In genomic region chr9:106199535-106200272, GRCm38 (mm10) we compare ENCODE assay signal across 8 mouse cellular contexts. TPM values are rescaled to one million over a fixed set of nuclear protein-coding genes. Genes with fewer than 3 reads are reported as not detected.
DNase-seq lines count a peak whose midpoint lies in the region; ATAC-seq and TF ChIP-seq lines count a peak whose summit lies in the region.

TSS of gene Ppm1m (minus strand) at chr9:106199746.

- ATAC-seq in lung, postnatal 0 days, result peak; percentile 10
- peak; percentile 24 for ATAC-seq in common myeloid progenitor, adult 5-6 weeks (replicated peaks; ENCODE audit: low read depth, poor library complexity, severe bottlenecking)
- no peak for ATAC-seq in limb, embryonic 11.5 days (ENCODE audit: insufficient number of reproducible peaks, low FRiP score, low TSS enrichment, low read depth)

- H3K4me3 ChIP-seq in lung, postnatal 0 days (ENCODE audit: low read depth, low read length), result peak within 1 kb of the TSS; percentile 66
- peak within 1 kb of the TSS; percentile 61 for H3K4me3 ChIP-seq in limb, embryonic 11.5 days (ENCODE audit: low read depth, low read length)
- peak within 1 kb of the TSS; percentile 55 for H3K4me3 ChIP-seq in olfactory bulb, adult 2 months (ENCODE audit: insufficient read depth, low read depth, low read length)

- TF ChIP-seq CTCF in lung, postnatal 0 days (IDR thresholded peaks at IDR 0.05), result no peak
- TF ChIP-seq CTCF in olfactory bulb, adult 2 months (IDR thresholded peaks at IDR 0.05; ENCODE audit: insufficient read depth, low read depth, low read length), result no peak

- WGBS in lung, postnatal 0 days, result 50% methylated on average over 18 of the region's 18 CpGs
- 43% methylated on average over 18 of the region's 18 CpGs for WGBS in limb, embryonic 11.5 days
- 80% methylated on average over 18 of the region's 18 CpGs for WGBS in olfactory bulb, adult 2 months

- H3K4me1 ChIP-seq in lung, postnatal 0 days (ENCODE audit: insufficient read depth, low read depth, low read length), result peaks cover 10% of the 10 kb centered on the region; the same call in 1 of the 2 replicates
- peaks cover 13% of the 10 kb centered on the region for H3K4me1 ChIP-seq in limb, embryonic 11.5 days (ENCODE audit: control insufficient read depth, insufficient read depth, low read length)
- H3K4me1 ChIP-seq in olfactory bulb, adult 2 months (ENCODE audit: control insufficient read depth, insufficient read depth, low read length), result peaks cover 17% of the 10 kb centered on the region

- TF ChIP-seq POLR2A in olfactory bulb, adult 2 months (IDR thresholded peaks at IDR 0.05; ENCODE audit: insufficient read depth, low read depth, low read length), result no peak

- no peaks in the 10 kb centered on the region for H3K9me3 ChIP-seq in lung, postnatal 0 days (ENCODE audit: low read length)
- H3K9me3 ChIP-seq in limb, embryonic 11.5 days (ENCODE audit: control insufficient read depth, low read length), result no peaks in the 10 kb centered on the region

- H3K27me3 ChIP-seq in lung, postnatal 0 days (replicated peaks; ENCODE audit: insufficient read depth, low read length), result no peaks in the 10 kb centered on the region
- H3K27me3 ChIP-seq in limb, embryonic 11.5 days (ENCODE audit: control insufficient read depth, insufficient read depth, low read length), result no peaks in the 10 kb centered on the region

- H3K27ac ChIP-seq in lung, postnatal 0 days (ENCODE audit: low read length), result peak within 1 kb of the TSS; percentile 60
- H3K27ac ChIP-seq in limb, embryonic 11.5 days (replicated peaks; ENCODE audit: low read depth, low read length), result 0 out of 2 replicates have a peak within 1 kb of the TSS, but pooled peaks have one; percentile 33
- no peak within 1 kb of the TSS for H3K27ac ChIP-seq in olfactory bulb, adult 2 months (ENCODE audit: insufficient read depth, low read depth, low read length)

- DNase-seq in lung, postnatal 0 days (ENCODE audit: low spot score), result no peak
- no peak for DNase-seq in lung, postnatal 25 days (ENCODE audit: low spot score)
- no peak for DNase-seq in heart, postnatal 10 days
- no peak for DNase-seq in limb, embryonic 11.5 days (ENCODE audit: low spot score)
- DNase-seq in ovary, postnatal 10 days (ENCODE audit: low spot score), result no peak
- DNase-seq in natural killer cell, adult 2 months (ENCODE audit: low spot score in 2 of 2), result no peak

- peak within 1 kb of the TSS; percentile 46 for H3K9ac ChIP-seq in lung, postnatal 0 days (replicated peaks; ENCODE audit: low read depth)
- peak within 1 kb of the TSS; percentile 77 for H3K9ac ChIP-seq in limb, embryonic 11.5 days (ENCODE audit: low read length)

- peak within 1 kb of the TSS; percentile 70 for H3K4me2 ChIP-seq in lung, postnatal 0 days (replicated peaks; ENCODE audit: low read depth, low read length)
- peak within 1 kb of the TSS; percentile 57 for H3K4me2 ChIP-seq in limb, embryonic 11.5 days (ENCODE audit: low read depth, severe bottlenecking)

- no peak for TF ChIP-seq EP300 in lung, postnatal 0 days (IDR thresholded peaks at IDR 0.05)

- intact Hi-C loops in heart, postnatal 10 days (cut with DNase I), result no loop called here

- H3K36me3 ChIP-seq in lung, postnatal 0 days (ENCODE audit: insufficient read depth, low read length), result no peaks in the 10 kb centered on the region
- H3K36me3 ChIP-seq in limb, embryonic 11.5 days (ENCODE audit: control insufficient read depth, insufficient read depth, low read length), result peaks cover 3% of the 10 kb centered on the region; the same call in 1 of the 2 replicates

RNA-seq across cellular contexts. Expression of gene Ppm1m, which starts in this region (rescaled TPM):
- polyA plus RNA-seq in lung, postnatal 0 days (2015; fragmentation: Nextera tagmentation; extraction: Ambion mirVana), result 33.4 and 37.2 TPM in 2 replicates
- total RNA-seq in common myeloid progenitor, adult 5-6 weeks (2017), result 9.4 and 14.7 TPM in 2 replicates
- 10 to 100 TPM; 15.4 to 19.5 TPM for total RNA-seq in heart, postnatal 10 days (2021)
- polyA plus RNA-seq in limb, embryonic 11.5 days (2014; fragmentation: Nextera tagmentation; extraction: Ambion mirVana), result 42.2 and 42.4 TPM in 2 replicates
- polyA plus RNA-seq in olfactory bulb, adult 2 months (2012; ENCODE audit: insufficient read depth, insufficient read length, low replicate concordance, missing spikeins), result not detected in 2 replicates

Comparison
In these comparisons a context has a peak if more than half of its experiments do, and no peak if none do; other contexts are left out.
1. RNA of gene Ppm1m (polyA plus RNA-seq): 42.2 to 42.4 TPM in limb, embryonic 11.5 days and 33.4 to 37.2 TPM in lung, postnatal 0 days; not detected in olfactory bulb, adult 2 months; every median in the first group is over 10 times any median in the second.
2. Peak in every context shown above with its lines, with median percentiles within 50 percentile points of each other: H3K4me3 ChIP-seq.